Mouse (Mus musculus): ENCODE results near the gene Dmbx1.

Gene Dmbx1

DNA sequence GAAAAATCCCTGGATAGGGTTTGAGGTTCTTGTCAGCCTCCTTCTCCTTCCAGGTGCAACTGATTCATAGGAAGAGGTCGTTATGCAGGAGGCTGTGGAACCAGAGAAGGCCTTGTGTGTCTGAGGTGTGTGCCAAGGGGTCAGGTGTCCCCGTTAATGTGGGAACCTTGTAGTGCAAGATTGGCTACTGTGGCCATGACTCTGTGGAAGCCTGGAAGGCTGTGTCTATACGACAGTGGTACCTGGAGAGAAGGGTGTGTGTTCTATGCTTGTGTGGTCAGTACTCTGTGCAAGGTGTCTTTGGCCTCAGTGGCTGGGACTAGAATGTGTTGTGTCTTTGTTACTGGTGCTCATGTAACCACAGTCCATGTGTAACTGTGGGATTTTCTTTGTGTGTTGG is 955 bp upstream of the Dmbx1 start:
- no peak for DNase-seq (ENCODE audit: low spot score)

DNA sequence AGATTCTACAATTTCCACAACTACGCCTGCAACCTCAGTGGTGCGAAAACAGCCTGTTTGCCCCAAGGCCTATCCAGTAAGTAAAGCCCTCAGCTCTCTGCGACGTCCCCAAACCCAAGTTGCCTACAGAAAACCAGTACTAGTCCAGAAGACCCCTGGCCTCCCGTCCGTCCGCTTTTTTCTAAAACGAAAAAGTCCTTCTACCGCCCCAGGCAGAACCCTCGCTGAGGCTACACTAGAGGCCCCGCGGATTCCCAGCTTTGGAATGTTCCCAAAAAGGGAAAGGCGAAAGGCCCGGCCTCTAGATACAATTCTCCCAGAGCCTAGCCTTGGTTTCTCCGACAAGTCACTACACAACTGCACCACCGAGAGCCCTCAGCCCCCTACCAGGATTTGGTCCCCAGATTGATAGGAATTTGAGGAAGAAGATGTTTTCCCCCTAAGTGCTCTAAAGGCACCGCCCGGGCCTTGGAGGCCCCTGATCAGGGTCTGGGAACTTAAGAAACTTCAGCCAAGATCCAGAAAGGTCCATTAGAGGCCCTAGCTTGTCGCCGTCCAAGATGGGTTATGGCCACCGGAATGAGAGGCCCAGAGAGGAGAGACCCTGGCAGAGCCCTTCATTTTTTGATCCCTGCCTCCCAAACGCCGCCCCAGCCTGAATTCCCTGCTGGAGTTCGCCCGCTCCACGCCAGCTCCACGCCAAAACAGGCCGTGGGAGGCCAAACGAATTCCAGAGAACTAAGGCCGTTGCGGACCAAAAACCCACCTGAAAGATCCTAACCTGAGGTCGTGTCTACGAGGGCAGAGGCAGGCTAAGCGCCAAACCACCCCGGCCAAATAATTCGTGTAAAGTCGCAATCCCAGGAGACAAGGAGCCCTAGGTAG is 1.2 kb downstream of the Dmbx1 start:
- no peak for DNase-seq (ENCODE audit: low spot score)

DNA sequence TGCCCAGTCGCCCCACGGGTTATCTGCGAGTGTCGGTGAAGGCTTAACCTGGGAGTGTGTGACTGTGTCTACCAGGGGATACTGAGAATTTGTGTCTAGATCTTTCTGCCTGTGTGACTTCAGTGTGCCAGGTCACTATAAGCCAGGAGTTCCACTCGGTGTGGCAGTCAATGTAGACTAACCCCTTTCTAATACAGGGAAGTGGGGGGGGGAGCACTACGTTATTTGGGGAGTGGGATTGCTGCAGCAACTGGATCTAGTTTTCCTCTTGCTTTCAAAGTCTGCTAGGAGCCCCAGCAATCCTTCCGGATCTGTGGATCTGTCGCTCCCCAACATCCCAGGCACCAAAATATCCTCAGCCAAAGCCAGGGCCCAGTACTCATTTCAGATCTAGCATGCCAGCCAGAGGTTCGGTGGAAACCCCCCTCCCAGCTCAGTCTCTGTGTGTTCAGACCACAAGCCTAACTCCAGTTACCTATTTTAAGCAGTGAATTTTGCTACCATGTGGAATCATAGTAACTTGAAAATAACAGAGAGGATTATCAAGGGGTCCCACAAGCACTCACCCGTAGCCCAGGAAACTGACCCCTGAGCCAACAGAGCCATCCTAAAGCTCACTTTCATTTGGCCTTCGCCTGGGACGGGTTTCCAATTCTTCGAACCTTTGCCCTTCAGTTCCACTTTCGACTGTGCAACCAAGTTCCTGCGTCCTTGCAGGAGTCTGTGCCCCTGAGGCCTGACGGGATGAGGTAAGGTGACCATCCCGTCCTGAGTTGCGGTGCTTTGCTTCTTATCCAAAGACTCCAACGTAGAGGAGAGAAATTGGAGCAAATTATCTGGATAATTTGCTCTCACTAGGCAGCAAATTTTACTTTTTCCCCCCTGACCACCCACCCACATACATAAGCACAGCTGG is 2.4 kb downstream of the Dmbx1 start:
- DNase-seq (ENCODE audit: low spot score), result no peak

DNA sequence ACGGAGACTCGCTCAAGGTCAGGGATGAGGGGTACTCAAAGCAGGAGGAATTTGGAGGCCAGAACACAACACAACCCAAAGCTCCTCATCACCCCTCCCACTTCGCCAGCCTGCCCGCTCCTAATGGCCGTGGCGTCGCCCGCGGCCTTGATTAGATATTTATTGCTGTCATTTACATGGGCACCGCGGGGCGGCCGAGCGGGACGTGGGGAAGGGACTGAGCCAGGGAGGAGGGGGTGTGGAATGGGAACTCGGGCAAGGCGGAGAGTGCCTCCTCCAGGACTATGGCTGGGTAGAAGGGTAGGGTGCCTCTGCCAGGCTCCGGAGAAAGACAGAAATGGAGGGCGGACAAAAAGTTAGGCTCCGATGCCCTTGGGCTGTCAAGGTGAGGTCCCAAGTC is 3.1 kb downstream of the Dmbx1 start:
- DNase-seq (ENCODE audit: low spot score), result peak; percentile 23

DNA sequence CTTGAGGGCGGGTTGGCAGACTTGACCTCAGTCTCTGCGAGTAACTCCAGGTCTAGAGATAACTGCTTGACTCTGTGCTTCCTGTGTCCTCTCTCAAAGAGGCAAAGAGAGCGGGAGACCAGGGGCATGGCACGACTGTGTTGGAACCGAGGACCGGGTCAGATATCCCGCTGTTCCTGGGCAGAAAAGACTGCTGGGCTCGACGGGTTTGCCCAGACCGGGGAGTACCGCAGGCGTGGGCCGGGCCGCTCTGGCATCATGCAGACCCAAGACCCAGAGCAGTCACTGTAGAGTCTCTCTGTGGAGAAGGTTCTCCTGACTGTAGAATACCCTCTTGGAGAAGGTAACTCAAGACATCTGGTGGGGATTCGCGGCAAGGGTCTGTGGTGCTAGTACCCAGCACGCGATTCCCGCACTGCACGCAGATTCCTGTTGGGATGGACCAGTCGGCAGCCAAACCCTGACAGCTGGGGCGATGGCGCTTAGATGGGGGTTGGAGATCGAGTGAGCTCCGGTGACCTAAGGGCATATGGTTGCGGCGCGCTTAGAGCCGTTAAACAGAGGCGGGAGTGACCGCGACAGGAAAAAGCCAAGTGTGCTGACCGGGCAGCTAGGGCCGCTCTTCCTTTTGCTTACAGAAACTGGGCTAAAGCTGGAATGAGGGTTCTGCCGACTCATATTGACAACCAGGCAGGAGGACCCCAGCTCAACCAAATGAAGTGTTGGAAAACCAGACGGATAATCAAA is 3.7 kb downstream of the Dmbx1 start:
- peak; percentile 65 for DNase-seq (ENCODE audit: low spot score)

DNA sequence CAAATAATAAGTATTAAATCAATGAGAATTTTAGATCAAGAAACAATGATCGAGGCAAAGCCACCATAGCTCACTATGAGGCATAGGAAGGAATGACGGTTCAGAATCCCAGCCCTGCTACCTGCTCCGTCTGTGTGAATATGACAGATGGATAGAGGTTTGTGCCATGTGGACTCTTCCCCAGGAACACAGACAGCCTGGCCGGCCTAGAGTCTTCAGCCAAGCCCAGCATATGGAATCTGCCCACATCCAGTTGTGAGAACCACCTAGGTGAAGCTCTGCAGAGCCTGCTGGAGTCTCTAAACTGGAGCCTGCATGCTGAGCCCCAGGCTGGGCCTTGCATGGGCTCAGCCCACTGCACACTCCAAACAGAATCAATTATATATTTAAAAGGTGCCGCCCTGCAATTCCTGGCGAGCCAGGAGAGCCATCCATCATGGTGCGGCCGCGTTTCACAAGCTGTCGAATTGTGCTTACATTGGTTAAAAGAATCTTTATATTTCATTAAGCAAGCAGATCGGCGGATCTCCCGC is 8.1 kb downstream of the Dmbx1 start:
- DNase-seq (ENCODE audit: low spot score), result no peak

DNA sequence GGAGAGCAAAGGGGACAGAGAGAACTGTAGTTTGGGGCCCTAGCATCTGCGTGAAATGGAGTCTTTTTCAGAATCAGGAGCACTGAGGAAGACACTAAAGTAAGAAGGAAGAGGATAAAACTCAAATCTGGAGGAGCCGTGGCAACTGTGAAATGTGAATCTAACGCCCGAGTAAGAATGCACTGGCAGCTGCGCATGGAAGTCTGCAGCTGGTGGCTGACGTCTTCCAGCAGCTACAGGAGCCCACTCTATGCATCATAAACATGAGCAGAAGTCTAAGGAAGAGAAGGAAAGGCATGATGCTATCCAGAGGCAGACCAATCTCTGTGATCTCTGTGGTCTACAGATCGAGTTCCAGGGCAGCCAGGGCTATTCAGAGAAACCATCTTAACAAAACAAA is 12.1 kb downstream of the Dmbx1 start:
- DNase-seq (ENCODE audit: low spot score), result no peak

DNA sequence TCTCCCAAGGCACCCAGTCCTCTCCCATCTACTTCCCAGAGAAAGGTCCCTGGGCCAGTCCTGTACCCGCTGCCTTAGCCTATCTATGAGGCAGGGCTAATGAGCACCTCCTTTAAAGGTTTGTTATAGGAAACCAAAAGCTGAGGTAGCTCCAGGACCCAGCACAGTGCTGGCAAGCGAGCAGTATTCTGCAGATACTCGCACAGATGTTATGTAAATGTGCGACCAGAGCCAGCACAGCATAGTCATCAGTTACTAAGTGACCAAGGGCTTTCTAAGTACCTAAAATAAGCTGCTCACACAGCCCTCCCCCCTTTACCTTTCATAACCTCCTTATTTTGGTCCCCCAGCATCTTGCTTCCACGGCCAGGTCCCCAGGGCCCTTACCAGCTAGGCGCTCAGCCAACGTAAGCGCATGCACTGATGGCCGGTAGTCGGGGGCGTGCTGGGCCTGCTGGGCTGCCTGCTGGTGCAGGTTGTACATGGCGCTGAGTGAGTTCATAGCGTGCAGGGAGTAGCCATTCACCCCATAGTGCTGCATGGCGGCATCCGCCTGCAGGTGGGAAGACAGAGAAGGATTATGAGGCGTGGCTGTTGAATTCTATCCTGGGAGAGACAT is 16.4 kb downstream of the Dmbx1 start:
- DNase-seq (ENCODE audit: low spot score), result no peak

DNA sequence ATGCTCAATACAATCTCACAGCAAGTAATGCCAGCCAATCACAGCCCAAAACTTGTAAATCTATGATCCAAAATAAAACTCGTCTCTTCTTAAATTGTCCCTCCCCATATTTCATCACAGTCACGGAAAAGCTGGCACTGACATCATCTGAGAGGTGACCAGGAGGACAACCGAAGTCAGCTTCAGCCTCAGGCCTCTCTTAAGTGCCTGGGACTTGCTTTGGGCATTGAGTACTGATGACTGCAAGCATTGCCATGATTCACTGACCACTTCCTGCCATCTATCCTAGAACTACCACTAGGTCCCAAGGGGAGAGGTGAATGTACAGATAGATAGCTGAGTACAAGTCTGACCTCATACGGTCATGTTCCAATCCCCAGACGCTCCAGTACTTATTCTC is 17.0 kb downstream of the Dmbx1 start:
- DNase-seq (ENCODE audit: low spot score), result no peak

DNA sequence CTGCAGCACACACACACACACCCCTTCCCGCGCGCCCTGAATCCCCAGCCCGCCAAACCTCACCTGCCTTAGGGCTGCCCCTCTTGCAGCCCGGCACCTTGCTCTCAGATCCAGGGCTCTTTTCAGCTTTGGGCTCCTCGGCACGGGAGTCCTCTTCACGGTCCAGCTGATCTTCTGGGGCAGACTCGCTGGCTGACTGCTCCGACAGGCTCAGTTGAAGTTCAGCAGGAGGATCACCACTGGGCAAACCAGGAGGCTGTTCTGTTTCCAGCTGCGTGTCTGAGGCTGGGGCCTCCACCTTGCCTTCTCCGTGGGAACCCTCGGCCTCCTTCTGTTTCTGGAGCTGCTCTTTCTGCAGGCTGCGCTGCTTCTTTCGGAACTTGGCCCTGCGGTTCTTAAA is 19.8 kb downstream of the Dmbx1 start:
- DNase-seq (ENCODE audit: low spot score), result no peak

DNA sequence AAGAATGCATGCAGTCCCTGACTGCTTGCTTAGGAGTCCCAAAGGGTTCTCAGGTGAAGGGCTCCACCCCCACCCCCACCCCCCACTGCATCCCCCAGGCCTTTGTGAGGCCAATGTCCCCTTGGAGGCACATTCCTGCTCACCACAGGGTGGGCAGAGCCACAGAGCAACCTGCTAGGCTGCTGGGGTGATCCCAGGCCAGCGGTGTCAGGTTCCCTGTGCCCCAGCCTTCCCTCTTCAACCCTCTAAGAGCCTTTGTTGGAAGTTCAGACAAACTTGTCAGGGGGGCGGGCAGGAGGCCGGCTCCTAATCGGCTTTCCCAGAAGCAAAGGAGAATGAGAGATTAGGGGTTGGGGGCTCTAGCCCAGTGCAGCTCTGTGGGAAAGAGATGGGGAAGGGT is 28.1 kb downstream of the Dmbx1 start:
- peak; percentile 64 for DNase-seq (ENCODE audit: low spot score)

DNA sequence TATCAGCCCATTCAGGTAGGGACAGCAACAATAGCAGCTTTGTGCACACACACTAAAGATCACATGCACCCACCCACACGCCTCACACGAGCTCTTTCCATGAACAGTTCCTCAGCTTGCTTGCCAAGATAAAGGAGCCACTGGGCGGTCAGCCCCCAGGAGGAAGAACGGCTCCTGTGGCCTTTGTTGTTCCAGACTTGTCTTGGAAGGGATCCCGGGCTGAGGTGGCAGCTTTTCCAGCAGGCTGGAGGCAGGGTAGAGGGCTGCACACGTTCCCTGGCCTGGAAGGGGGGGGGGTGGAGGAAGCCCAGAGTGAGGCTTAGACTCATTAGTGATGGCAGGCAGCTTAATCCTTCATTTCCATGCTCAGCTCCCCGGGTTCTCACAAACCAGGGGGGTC is 31.1 kb downstream of the Dmbx1 start:
- DNase-seq (ENCODE audit: low spot score), result no peak

DNA sequence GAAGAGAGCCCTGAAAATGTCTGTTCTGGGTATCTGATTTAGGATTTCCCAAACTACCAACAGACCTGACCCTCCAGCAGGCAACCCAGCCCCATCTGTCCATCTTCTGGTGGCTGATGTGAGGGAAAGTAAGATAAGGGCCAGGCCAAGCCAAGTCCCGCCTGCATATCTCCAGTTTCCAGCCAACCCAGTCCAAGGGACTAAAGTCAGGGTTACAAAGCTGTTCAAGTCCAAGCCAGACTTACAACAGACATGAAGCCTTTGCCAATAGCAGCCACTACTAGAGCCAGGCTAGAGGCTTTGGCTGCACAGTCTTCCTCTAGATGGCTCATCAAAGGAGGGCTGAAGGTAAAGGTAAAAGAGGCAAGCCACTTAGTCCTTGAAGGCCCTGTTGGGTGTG is 31.7 kb downstream of the Dmbx1 start:
- no peak for DNase-seq (ENCODE audit: low spot score)

DNA sequence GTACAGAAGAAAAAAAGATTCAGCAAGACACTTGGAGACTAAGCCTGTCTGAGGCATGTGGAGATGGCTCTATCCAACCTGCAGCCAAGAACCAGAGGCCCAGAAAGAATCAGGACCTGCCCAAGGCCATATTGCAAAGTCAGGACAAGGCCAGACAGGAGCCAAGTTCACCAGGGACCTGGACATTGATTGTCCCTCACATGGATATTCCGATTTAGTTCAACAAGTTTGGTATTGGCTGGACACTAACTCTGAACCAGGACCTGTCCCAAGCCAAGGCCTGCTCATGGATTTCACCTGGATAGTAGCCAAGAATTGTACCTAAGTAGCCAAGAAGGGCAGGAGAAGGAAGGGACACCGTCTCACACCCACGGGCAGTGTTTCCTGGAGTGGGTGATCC is 32.9 kb downstream of the Dmbx1 start:
- no peak for DNase-seq (ENCODE audit: low spot score)

DNA sequence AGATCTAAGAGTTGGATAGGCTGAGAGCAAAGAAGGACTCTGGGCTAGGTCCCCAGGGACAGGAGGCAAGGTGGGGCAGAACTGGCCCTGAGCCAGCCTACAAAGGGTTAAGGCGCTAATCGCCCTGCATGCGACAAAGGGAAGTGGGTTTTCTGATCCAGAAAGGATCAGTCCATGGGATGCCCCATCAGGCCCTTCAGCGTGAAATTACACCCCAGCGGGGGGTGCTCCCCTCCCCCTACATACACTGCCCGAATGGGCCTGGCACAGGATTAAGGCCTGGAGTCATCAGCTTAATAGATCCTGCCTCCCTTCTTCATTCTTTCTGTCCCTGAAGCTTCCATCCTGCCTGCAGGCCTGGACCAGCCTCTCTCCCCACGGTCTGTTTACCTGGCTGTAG is 34.0 kb downstream of the Dmbx1 start:
- peak; percentile 50 for DNase-seq (ENCODE audit: low spot score)

DNA sequence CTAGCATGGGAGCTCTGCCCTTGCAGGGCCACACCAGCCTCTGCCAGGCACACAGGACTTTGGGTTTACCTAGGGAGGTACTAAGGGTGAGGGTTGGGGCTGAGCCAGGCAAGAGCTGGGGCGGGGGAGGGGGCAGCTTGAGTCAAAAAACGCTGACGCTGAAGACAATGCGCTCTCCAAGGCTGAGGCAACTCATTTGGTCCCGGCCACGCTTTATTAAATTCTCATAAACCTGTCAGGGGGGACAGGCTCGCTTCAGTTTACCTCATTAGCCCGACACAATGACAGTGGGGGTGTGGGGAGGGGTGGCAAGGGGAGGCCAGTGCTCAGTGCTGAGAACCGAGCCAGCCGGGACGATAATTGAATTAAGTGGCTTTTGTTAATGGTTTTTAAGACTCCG is 35.4 kb downstream of the Dmbx1 start:
- DNase-seq (ENCODE audit: low spot score), result peak; percentile 58

DNA sequence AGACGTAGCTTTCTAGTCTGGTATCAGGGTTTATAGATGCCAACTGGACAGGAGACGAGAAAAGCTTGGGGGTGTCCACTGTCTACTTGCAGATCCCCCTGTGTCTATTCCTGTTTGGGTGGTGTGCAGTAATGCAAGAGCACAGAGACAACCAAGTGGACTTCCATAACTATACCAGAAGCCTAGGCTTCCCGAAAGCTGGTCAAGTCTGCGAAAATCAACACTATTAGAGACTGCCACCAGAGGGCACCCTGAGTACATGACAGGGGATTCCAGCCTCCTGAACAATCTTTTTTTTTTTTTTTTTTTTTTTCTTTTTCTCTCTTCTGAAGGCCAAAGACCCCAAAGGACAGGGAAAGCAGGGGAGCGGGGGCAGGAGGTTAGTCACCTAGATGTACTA is 36.9 kb downstream of the Dmbx1 start:
- DNase-seq (ENCODE audit: low spot score), result peak; percentile 89

DNA sequence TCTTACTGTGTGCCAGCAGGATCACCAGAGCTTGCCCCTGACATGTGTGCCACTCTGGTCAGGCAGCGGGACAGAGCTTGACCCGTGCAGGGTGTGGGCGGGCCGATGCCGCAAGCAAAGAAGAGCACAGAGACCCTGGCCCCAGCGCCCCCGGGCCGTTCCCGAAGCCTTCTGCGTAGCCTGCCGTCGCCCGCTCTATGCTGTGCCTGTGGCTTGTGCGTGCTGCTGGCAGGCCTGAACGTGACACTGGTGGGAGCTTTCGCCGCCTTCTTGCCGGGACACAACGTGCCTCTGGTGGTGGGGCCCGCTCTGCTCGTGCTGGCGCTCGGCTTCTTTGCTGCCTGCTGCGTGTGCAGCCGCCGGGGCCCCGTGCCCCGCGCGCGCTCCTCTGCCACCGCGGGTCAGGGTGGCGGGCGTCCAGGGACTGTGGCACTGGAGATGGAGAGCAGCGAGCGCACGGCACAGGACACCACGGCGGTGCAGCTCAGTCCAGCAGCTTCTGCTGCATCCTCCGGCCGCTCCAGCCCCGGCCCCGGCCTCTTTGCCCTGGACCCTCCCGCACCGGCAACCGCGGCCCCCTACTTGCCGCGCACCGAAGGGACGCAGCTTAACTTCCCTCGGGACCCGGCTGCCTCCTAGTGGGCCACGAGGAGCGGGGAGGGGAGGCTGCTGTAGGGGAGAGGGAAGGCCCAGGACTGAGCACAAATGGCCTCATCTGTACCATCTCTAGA is 41.7 kb downstream of the Dmbx1 start:
- peak; percentile 75 for DNase-seq (ENCODE audit: low spot score)

DNA sequence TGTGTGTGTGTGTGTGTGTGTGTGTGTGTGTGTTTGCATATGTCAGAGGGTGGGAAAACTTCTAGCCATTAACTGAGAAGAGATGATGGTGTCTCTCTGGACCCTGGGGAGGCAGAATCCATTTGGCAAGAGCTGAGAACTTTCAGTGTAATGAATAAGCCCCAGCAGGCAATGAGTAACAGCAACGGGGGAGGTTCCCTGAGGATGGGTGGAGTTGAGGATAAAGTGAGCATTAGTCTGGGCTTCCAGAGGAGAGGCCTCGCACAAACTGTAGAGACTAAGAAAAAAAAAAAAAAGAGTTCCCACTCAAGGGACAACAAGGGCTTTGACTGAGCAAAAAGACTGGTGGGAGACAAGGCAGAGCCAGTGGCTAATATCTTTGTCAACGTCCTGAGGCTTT is 45.4 kb downstream of the Dmbx1 start:
- DNase-seq (ENCODE audit: low spot score), result no peak

DNA sequence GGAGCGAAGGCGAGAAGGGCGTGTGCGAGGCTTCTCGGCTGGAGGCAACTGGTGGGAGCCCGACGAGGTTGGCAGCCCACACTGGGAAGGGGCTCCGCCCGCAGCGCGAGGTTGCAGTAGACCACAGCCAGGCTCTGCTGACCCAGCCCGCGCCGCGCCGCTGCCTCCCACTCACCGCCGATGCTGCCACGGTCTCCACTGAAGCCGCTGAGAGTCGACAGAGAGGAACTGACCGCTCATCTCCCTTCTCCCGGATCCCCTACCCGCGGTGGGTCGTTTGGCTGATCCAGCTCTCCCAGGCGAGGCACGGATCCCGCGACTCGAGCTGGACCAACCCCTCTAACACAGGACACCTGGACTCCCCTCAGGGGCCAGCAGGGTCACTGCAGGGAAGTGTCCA is 49.2 kb downstream of the Dmbx1 start, which contains the start of gene 6430628N08Rik:
6430628N08Rik (plus strand) TSS at position 113 of the 400 bp plus-strand sequence.
- peak; percentile 51 for DNase-seq (ENCODE audit: low spot score)

DNA sequence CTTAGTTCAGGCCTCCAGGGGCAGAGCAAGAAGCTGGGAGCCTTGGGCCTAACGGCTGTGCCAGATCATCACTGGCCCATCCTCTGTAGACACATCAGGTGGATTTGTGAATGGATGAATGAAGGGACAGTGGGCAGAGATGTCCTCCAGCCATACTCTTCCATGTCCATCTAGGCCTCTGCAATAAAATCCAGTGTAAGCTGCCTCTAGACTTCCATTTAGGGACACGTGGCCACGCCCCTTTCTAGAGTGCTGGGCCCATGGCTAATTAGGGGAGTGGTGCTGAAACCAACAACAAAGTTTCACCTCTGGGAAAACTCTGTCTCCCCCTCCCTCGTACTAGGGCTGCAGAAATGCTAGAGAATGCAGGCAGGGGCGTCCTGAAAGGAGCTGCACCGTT is 49.7 kb downstream of the Dmbx1 start:
- DNase-seq (ENCODE audit: low spot score), result peak; percentile 58

Data from embryo, embryonic 10 days (tissue).